Mouse (Mus musculus) cerebellum, adult 9-10 months (tissue): ENCODE results near the gene Ccr1l1.
"Not testable (repeated sequence)": the region's sequence is repeated elsewhere in the genome, so short reads cannot be mapped to it uniquely, and the experiment has no call there.

Source experiments
- DNase-seq: peaks from one replicate; pipeline ENCODE4 v3.0.0; 2022

Ccr1l1 gene

DNA sequence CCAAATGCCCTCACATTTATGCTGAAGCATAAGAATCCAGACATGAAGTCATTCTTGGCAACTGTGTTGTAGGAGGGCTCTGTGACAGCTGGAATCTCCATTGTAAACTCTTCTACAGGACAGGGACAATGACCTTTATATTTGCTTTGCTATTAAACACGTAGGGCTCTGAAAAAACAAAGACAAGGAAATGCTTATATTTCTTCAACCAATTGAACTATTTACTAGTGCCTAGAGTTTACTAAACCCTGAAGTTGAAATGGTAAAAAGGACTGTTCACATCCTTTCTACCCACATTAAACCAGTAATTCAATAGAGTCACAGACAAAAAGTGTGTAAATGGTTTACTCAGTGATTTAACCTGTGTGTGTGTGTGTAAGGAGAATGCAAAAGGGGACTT lies at the start of gene Ccr1l1:
Gene Ccr1l1 (minus strand): TSS at position 101 of the 400 bp plus-strand sequence.
- DNase-seq, result no peak

DNA sequence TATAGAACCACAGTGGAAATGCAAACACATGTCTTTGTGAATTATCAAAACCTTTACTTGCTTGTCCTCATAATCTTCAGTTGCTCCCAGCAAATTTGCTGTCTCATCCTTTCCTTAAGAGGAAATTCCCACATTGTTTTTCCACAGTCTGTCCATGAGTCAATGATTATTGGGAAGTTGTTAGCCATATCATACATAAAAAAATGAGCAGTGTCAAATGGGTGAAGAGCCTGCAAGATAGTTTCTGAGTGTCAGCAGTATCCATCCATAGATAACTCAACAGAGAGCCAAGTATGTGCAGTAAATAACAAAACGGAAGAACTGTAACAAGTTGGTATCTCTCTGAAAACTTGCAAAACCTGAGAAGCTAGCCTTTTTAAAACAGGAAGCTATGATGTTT lies 43.5 kb upstream of the Ccr1l1 start, which contains the start of gene Ccr3:
Gene Ccr3 (plus strand): TSS at position 301 of the 400 bp plus-strand sequence.
- DNase-seq, result no peak

DNA sequence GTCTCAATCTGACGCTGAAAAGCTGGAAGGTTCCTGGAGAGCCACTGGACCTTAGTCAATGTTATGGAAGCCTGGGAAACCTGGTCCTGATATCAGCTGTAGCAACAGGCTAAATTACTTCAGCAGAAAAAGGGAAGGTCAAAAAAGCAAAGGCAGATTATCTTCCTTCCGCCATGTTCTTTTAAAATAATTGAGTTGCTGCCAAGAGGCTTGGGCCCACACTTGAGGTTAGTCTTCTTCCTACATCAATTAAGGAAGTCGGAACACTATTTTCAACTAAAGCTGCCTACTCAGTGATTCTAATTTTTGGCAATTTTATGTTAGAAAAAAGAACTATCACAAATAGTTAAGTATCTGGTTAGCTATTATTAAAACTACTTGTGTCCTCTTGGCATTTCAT lies 41.7 kb upstream of the Ccr1l1 start:
- no peak for DNase-seq

DNA sequence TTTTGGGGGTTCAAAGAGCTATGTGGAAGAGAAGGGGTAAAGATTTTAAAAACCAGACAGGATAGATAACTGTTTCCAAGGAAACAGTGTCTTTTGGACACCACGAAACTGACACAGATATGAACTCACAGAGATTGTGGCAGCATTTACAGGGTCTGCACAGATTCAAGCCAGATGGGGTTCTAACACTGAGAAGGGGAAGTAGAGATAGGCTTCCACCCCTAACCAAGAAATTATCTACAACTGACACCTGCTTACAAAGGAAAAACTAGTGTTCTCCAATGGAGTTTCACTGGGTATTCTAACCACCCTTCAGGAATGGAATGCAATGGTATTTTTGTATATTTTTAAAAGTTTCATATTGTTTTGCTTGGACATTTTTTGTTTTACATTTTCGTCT lies 37.8 kb upstream of the Ccr1l1 start:
- DNase-seq, result no peak

DNA sequence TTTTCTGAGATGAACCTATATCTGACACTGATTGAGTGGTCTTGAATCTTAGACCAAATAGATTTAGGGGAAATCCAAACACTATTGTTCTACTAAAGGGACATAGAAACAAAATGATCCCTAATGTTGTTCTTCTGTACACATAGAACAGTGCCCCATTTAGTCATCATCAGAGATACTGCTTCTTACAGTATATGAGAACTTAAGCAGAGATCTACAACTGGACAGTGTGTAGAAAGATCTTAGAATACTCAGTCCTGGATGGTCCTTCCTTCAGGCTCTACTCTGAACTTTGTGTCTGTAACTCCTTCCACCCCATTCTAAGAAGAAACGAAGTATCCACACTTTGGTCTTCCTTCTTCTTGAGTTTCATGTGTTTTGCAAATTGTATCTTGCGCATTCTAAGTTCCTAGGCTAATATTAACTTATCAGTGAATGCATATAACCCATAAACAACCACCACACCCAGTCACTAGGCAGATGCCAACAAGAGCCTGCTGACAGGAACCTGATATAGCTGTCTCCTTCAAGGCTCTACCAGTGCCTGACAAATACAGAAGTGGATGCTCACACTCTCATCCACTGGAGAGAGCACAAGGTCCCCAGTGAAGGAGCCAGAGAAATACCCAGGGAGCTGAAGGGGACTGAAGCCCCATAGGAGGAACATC lies 36.9 kb upstream of the Ccr1l1 start:
- DNase-seq, result no peak

DNA sequence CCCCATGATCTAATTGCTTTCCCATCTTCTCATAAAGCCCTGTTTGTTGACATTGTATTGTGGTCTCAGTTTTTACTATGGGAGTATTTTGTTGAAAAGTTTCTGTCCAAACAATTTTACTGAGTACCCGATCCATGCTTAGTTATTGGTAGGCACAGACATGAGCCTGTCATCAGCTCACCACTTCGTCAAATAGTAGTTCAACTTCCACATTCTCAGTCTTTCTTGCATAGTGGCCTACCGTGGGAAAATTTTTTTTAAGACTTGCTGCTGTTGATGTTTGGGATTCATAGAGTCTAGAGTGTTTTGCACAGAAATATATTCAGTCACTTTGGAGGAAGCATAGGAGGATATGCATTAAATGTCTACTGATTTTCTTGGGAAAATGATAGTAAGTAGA lies 35.1 kb upstream of the Ccr1l1 start:
- no peak for DNase-seq

DNA sequence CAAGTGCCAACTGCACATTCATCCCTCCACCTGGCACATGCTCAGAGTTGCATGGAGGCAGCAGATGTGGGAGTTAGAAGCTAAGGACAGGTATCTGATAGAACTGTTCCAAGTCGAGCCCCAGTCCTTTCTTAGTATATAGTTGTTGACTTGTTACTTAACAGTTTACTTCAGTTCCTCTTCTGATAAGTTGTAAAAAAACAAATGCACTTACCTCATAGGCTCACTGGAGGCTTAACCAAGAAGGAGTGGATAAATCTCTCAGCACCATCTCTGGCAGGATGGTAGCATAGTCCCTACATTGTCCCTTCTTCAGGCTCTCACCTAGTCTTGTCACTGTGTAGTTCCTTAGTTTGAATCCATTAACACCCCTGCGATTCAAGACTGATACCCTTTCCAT lies 34.5 kb upstream of the Ccr1l1 start:
- DNase-seq, result no peak

DNA sequence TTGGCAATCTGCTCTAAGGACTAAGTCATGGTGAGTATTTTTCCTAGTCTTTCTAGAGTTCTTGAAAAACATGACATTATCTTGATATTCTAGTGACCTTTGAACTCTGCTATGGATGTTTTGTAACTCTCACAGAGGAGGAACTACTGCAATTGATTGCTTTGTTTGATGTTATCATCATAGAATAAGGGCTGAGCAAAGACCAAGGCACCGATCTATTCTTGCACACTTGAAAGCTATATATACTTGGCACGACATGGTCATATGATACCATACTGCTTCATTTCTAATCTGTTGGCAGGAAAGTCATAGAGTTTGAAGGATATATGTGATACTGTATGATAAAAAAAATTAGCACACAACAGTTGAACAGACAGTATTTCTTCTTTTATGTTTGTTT lies 21.6 kb upstream of the Ccr1l1 start:
- DNase-seq, result no peak

DNA sequence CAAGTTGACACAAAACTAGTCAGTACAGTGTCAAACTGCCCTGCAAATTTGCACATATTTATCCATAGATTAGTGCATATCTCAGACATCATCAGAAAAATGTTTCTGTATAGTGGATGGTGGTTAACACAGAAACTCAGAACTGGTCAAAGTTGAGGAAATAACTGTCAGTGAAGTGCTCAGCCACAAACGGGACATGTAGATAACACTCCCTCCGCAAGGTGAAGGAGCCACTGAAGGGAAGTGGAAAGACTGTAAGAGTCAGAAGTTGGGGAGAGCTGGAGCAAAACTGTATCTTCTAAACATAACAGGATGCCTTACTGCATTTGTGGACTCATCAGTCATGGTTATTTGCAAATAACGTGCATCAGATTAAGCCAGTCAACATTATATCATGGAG lies 19.5 kb upstream of the Ccr1l1 start:
- DNase-seq, result no peak

DNA sequence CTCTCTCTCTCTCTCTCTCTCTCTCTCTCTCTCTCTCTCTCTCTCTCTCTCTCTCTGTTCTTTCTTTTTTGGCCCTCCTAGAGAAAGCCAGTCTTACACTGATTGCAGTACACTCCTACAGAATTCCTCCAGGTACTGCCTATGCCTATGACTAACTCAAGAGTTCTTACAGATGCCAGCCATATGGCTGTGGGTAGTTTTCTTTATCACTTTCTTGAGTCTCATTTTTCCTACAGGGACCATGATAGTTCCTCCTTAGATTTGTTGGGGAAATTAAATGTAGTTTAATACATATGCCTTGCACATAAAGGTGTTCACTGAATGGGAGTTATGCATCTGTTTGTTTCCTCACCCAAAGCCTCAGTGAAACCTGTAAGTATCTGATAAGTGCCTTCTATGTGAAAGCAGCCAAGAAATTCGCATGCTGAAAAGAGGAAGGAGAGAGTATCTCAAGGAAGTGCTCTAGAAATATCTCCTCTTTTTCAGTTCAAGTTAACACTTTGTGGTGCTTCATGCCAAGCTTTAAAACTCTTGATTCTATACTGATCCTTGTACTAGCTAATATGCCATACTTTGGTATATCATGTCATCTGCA lies 13.2 kb upstream of the Ccr1l1 start:
- no peak for DNase-seq

DNA sequence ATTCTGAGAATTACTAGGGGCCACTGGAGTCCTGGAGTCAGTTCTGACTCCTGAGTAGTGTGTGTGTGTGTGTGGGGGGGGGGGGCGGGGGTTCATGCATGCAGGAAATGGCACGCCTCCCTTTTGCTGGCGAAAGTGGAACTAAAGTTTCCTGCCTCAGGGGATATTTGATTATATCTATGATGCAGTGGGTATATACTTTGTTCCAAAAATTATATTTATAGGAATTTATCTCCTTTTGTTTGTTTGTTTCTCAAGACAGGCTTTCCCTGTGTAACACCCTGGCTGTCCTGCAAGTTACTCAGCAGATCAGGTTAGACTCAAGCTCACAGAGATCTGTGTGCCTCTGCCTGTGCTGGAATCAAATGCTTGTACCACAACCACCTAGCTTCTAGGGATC lies 11.5 kb upstream of the Ccr1l1 start:
- no peak for DNase-seq

DNA sequence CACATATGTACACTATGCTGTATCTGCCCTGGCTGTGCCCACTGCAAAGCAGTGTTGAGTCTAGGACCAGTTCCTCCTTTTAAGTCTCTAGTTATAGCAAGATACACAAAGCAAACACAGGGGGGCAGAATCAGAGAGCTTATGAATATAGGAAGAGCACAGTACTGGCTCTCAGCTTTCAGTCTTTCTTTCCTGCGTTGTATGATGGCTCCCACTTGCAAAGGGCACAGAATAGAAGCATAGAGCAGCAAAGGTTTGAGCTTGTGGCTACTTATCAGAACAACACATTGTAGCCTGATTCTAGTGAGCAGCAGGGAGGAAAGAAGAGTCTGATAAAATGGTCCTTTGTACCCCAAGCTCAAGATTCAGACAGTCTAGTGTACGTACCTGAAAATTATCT lies 8.0 kb upstream of the Ccr1l1 start:
- DNase-seq, result no peak

DNA sequence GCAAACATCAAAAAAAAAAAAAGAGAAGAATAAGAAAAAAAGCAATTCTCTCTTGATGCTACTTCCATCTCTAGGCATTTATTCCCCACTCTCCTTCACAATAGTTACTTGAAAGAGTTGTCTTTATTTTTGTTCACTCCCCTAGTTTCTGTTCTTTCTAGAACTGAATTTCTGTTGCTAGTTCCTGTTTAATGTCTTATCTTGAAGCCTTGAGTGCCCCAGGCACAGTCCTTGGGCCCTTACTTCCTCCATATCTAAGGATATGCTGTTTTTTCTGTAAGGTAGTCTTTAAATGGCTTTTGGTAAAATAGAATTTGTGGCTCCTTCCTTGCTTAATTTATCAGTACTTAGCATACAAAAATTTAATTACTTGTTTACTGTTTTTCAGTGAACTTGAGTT lies 6.7 kb upstream of the Ccr1l1 start:
- no peak for DNase-seq

DNA sequence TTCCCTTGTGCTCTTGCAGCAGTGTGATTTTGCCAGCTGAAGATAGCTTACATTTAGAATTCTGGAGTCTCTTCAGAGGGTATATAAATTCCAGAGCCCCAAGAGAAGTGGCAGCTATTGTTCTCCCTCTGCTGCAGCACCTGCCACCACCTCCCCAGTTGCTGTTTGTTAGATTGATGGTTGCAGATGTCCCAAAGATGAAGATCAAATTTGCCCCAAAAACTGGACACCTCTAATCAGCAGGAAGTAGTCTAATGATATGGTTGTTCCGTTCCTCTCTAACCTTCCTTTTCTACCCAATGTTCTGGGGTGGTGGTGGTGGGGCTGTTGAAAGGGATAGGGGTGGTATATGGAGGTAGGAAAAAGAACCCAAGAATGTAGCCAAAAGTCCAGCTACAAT lies 4.5 kb upstream of the Ccr1l1 start:
- no peak for DNase-seq

DNA sequence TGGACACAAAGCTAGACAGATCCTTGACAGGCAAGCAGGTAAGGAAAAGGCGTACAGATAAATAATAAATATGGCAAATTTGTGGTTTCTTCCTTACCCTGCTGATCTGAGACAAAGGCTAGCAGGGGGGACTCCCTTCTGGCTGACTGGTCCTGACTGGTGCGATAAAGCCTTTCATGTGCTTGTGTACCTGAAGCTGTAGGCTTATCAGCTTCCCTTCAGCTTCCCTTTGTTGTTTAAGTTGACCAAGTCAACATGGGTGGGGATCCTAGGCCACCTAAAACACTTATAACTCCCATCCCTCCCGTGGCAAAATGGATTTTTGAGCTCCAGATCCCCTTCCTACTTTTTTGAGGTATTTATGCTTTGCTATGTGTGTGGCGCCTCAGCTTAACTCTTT lies 3.7 kb upstream of the Ccr1l1 start:
- DNase-seq, result no peak

DNA sequence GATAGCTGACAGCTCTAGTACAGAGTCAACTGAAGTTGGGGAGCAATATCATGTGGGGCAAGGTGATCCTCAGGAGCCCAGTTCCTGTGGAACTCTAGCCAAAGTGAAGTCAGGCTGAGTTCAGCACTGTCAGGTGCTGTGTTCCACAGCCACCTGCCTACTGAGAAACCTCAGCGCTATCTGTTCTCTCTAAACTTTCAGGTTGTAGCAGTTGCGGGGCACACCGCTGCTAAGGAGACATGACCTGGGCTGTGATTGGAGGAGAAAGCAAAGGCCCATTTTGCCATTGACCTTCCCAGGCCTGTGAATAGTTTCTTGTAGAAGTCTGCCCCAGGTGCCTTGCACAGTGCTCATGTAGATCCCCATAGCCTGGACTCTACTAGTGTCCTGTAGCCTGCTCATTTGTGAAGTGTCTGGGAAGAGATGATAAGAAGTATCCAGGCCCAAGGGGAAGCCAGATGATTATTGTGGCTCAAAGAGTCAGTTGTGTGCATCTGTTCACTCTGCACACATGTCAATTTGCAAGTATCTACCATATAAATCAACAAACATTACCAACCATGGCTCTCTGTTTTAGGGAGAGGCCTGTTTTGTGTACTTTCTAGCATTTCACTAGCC lies 2.8 kb upstream of the Ccr1l1 start:
- DNase-seq, result not testable (repeated sequence)

DNA sequence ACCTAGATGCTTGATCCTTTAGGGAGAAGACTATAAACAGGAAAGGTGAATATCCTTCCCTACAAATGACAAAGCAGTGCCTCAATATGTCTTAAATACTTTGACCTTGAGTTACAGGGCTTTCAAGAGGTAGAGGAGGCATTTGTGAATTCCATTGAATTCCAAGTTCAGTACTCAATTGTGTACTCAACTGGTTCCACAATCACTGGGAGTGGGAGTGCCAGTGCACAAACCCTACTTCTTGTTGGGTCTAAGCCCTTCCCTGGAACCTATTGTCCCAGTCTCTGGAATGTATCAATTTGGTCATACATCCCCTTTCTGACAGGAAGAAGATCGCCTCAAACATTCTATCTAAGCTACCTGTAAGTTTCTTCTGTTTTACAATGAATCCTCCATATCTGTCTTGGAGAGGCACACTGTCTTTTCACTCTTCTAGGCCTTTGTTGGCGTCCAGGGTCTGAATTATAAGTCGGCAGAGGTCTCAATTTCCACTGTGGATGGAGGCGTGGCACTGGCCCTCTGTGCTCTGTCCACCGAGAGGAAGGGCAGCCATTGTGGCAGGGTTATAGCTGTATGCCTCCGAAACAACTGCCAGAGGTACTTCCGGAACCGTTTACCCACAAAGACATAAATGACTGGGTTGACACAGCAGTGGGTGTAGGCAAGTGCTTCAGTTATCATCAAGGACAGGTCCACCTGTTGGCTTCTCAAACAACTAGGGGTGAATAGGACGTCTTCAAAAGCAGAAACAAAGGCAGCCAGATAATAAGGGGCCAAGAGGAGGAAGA lies 1.1 kb downstream of the Ccr1l1 start:
- no peak for DNase-seq

DNA sequence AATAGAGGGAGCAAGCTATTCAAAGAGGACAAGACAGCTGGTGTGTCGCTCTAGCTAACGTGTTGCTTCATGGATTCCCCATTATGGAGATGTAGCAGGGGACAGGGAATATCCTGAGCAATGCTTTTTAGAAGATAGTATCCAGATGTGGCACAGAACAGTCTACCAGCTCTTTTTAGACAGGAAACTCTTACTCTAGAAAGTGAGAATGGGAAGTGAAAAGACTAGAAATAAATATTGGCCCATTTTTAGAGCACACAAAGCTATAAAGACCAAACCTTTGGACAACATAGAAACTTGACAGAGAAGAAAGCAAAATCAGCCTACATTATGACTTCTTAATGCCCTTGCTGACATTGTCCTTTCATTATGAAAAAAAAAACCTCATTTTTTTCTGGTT lies 2.6 kb downstream of the Ccr1l1 start:
- no peak for DNase-seq

DNA sequence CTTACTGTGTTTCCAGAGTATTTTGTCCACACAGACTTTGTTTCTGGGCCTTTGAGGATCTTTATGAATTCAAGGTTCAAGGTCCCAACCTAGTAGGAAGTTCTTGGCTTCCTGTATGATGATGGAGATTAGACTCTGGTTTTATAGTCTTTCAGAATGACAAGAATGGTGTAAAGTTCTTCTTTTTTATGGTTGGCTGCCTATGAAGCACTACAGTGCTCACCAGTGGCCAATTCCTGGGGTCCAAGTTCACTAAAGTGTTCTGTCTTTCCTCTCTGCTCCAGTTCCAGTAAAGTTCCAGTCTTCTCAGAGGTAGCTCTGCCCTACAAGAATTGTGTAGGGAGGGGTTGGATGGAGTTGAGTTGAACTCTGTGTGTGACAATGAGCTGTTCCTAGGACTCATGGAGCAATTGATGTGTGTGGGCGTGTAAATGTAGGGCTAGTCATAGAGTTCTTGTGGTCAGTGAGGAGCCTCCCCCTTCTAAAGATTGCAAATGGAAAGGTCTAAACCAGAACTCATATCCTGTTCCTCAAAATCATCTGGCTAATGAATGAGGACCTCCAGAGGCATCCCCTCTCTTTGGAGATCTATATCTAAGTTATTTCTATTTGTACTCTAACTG lies 9.8 kb downstream of the Ccr1l1 start, which contains the start of gene Ccr1:
Gene Ccr1 (minus strand): TSS at position 403 of the 623 bp plus-strand sequence.
- DNase-seq, result no peak

DNA sequence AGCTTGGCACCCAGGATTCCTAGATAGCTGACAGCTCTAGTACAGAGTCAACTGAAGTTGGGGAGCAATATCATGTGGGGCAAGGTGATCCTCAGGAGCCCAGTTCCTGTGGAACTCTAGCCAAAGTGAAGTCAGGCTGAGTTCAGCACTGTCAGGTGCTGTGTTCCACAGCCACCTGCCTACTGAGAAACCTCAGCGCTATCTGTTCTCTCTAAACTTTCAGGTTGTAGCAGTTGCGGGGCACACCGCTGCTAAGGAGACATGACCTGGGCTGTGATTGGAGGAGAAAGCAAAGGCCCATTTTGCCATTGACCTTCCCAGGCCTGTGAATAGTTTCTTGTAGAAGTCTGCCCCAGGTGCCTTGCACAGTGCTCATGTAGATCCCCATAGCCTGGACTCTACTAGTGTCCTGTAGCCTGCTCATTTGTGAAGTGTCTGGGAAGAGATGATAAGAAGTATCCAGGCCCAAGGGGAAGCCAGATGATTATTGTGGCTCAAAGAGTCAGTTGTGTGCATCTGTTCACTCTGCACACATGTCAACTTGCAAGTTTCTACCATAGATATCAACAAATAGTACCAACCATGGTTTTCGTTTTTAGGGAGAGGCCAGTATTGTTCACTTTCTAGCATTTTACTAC lies 11.2 kb downstream of the Ccr1l1 start:
- not testable (repeated sequence) for DNase-seq

DNA sequence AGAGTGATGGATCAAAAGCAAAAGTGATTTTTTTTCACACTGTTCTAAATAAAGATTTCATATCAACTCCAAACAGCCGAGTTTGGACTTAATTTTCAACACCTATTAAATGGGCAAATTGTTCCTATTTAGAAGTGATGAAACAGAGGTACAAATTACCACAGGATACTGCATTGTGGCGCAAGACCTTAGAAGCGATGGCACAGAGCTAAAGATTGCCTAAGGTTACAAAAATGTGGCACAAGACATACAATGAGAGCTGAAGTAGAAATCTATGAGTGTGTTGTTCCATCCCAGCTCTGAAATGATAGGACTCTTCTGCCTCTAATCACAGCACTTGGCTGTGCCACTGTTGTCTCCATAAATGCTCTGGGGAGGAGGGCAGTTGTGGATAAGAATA lies 13.4 kb downstream of the Ccr1l1 start:
- DNase-seq, result no peak

DNA sequence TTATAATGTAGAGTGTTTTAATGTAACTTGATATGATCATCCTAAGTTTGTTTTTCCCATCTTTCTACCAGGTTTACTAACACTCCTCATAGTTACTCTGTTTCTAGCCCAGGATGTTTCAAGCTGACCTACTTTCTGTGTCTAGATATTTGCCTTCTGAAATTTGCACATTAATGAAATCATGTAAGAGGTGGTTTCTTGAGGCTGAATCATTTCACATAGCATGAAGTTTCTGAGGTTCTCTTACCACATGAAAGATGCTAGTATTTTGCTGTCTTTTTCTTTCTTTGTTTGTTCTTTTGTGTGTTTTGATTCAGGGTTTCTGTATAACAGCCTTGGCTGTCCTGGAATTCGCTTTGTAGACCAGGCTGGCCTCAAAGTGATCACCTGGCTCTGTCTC lies 18.0 kb downstream of the Ccr1l1 start:
- no peak for DNase-seq
